ENCODE assay signal across 25 mouse cellular contexts in the genomic region with DNA sequence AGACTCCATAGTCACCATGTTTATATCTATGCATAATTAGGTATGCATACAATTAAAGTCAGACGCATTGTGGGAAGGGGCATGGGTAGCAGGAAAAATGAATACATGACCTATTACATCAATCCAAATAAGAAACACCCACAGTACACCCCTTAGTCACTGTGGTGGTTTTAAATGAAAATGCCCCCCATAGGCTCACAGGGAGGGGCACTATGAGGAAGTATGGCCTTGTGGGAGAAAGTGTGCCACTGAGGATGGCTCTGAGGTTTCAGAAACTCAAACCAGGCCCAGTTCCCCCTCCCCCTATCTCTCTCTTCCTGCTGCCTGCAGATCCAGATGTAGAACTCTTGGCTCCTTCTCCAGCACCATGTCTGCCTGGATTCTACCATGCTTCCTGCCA. TPM values are rescaled to one million over a fixed set of nuclear protein-coding genes. Genes with fewer than 3 reads are reported as not detected.
"Had no signal": no experiment of that assay in that cellular context is flagged by ENCODE, and none has a peak within 500 bp of the region (broad histone marks: within the 10 kb centered on the region; RNA-seq: fewer than 3 reads in every experiment).

No protein-coding gene starts in this region.

- ATAC-seq: hindbrain, embryonic 16.5 days; inflammation-experienced regulatory T-cells, adult 6 months; intestine, embryonic 15.5 days; intestine, postnatal 0 days had no signal

- DNase-seq: gastrocnemius, postnatal 14 days; gastrocnemius, postnatal 36 days; heart, adult 18-20 months; heart, postnatal 10 days; heart, postnatal 4 days; kidney, adult 18-20 months; kidney, adult 8-10 months; kidney, postnatal 10 days; kidney, postnatal 25 days; kidney, postnatal 4 days; liver had no signal

RNA-seq across cellular contexts. Expression of a gene that starts 2.5 kb away (rescaled TPM):
- total RNA-seq: gastrocnemius, adult 18-20 months; gastrocnemius, adult 8-10 months; gastrocnemius, postnatal 14 days; gastrocnemius, postnatal 36 days; heart, adult 18-20 months; heart, adult 8-10 months; heart, postnatal 10 days; heart, postnatal 25 days; heart, postnatal 4 days; layer of hippocampus, postnatal 10 days; layer of hippocampus, postnatal 25 days; left cerebral cortex, adult 2 months; left cerebral cortex, postnatal 14 days; left cerebral cortex, postnatal 36 days had no signal

RNA-seq across cellular contexts. Expression of a gene that starts 14.2 kb away (rescaled TPM):
- total RNA-seq: gastrocnemius, adult 18-20 months; gastrocnemius, adult 8-10 months; gastrocnemius, postnatal 14 days; gastrocnemius, postnatal 36 days; heart, adult 18-20 months; heart, adult 8-10 months; heart, postnatal 10 days; heart, postnatal 25 days; heart, postnatal 4 days; layer of hippocampus, adult 2 months; layer of hippocampus, postnatal 10 days; layer of hippocampus, postnatal 25 days; left cerebral cortex, adult 2 months; left cerebral cortex, postnatal 14 days; left cerebral cortex, postnatal 36 days had no signal

RNA-seq across cellular contexts. Expression of a gene that starts 20.8 kb away (rescaled TPM):
- total RNA-seq: gastrocnemius, adult 18-20 months; gastrocnemius, adult 8-10 months; gastrocnemius, postnatal 14 days; gastrocnemius, postnatal 36 days; heart, adult 18-20 months; heart, adult 8-10 months; heart, postnatal 10 days; heart, postnatal 25 days; heart, postnatal 4 days; layer of hippocampus, adult 2 months; layer of hippocampus, postnatal 10 days; layer of hippocampus, postnatal 25 days; left cerebral cortex, adult 2 months; left cerebral cortex, postnatal 14 days; left cerebral cortex, postnatal 36 days had no signal

RNA-seq across cellular contexts. Expression of a gene that starts 52.4 kb away (rescaled TPM):
- total RNA-seq: gastrocnemius, adult 18-20 months; gastrocnemius, adult 8-10 months; gastrocnemius, postnatal 14 days; gastrocnemius, postnatal 36 days; heart, adult 18-20 months; heart, adult 8-10 months; heart, postnatal 10 days; heart, postnatal 25 days had no signal
